Mouse (Mus musculus) E14TG2a.4 (cell line): Measurements from ENCODE around the gene Zfr2.

Experiments
- CTCF ChIP-seq: conservative IDR thresholded peaks from 2 replicates; pipeline ENCODE4 v1.5.1; 2014; ENCODE audit warnings: low read length
- NANOG ChIP-seq: IDR thresholded peaks from 2 replicates; pipeline ENCODE4 v1.6.1; 2014; ENCODE audit warnings: borderline replicate concordance, low read length, mixed read lengths

- TF ChIP-seq CTCF = no peak
- no peak for TF ChIP-seq NANOG
Measured at GRCm38 (mm10) chr10:81233226-81233585, 251 bp downstream of the Zfr2 start.
